Mouse (Mus musculus) forebrain, postnatal 0 days (tissue): ENCODE measurements around the gene Milr1. TPM values are rescaled to one million over a fixed set of nuclear protein-coding genes. Genes with fewer than 3 reads are reported as not detected.
A peak's percentile ranks its signal among the peaks of the same experiment; 100 is the strongest.
"Not testable (repeated sequence)": the region's sequence is repeated elsewhere in the genome, so short reads cannot be mapped to it uniquely, and the experiment has no call there.

Source experiments
- ATAC-seq: fragments of 200-750 bp; cut with Nextera tagmentation; 2 replicates; pipeline ENCODE4 v1.8.0; 2017; ENCODE audit warnings: mild to moderate bottlenecking, moderate library complexity
- DNase-seq: peaks from one replicate; pipeline ENCODE4 v3.0.0-alpha.2; 2015
- H3K27ac ChIP-seq: fragments of 300-500 bp; sonication (generic); 2 replicates; pipeline ENCODE4 v1.5.1; 2014; ENCODE audit warnings: low read depth, mild to moderate bottlenecking, antibody characterized with exemption, low read length, moderate library complexity, mixed read lengths
- H3K27me3 ChIP-seq: fragments of 300-500 bp; sonication (generic); 2 replicates; pipeline ENCODE4 v1.6.1; 2014; ENCODE audit warnings: mild to moderate bottlenecking, low read length, mixed read lengths; ENCODE audit not compliant: insufficient read depth
- H3K36me3 ChIP-seq: fragments of 300-500 bp; sonication (generic); 2 replicates; pipeline ENCODE4 v1.6.1; 2014; ENCODE audit warnings: mild to moderate bottlenecking, moderate library complexity; ENCODE audit not compliant: insufficient read depth
- H3K4me1 ChIP-seq: fragments of 300-500 bp; sonication (generic); 2 replicates; pipeline ENCODE4 v1.6.1; 2014; ENCODE audit warnings: antibody characterized with exemption; ENCODE audit not compliant: insufficient read depth
- H3K4me2 ChIP-seq: fragments of 300-500 bp; sonication (generic); 2 replicates; pipeline ENCODE4 v1.6.1; 2014; ENCODE audit warnings: low read depth, mild to moderate bottlenecking, moderate library complexity
- H3K4me3 ChIP-seq: fragments of 300-500 bp; sonication (generic); 2 replicates; pipeline ENCODE4 v1.5.1; 2014; ENCODE audit warnings: low read depth, low read length, mixed read lengths
- H3K9ac ChIP-seq: fragments of 300-500 bp; sonication (generic); 2 replicates; pipeline ENCODE4 v1.6.1; 2014; ENCODE audit warnings: mild to moderate bottlenecking
- H3K9me3 ChIP-seq: fragments of 300-500 bp; sonication (generic); 2 replicates; pipeline ENCODE4 v1.6.1; 2016; ENCODE audit warnings: low read length
- CTCF ChIP-seq: sonication (generic); IDR thresholded peaks from 2 replicates; pipeline ENCODE4 v1.5.1; 2016; ENCODE audit warnings: antibody characterized with exemption, control low read depth, low read depth
- WGBS: fragments of 180-500 bp; shearing (Covaris S2); extraction: QIAGEN DNeasy Blood & Tissue Kit; methylation state at CpG from one replicate; pipeline ENCODE4 v1.1.7; 2014; 5-methylcytosine and 5-hydroxymethylcytosine counted together
- polyA plus RNA-seq: library from polyadenylated mRNA; unstranded; fragments of >200 nt; fragmentation: Nextera tagmentation; extraction: Ambion mirVana; gene quantifications from 2 replicates; pipeline ENCODE4 v1.2.1, GENCODE M21; 2015
- total RNA-seq: library from RNA; depleted of rRNA; stranded (reverse); fragments of >200 nt; gene quantifications from 2 replicates; pipeline ENCODE4 v1.2.3, GENCODE M21; 2014

The Milr1 gene
- total and polyA plus RNA-seq, 2 experiments from 2014 or later = 1.0 TPM; not detected in 1

DNA sequence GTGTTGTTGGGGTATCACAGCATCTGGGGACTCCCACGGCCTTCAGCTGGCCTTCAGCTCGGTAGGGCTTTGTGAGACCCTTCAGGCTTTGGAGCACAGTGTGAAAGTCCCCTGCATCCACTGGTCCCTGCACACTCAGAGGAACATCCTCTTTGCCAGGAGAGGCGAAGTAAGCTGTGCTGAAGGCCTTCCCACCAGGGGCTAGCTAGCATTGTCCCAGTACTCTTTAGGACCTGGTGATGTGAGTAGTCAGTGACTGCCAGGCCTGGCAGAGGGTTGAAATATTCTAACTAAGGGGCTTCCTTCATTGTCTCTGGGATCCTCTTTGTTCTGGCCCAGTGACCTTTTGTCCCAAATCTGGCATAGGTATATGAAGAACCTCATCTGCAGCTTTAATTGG lies 14.4 kb upstream of the Milr1 start:
- no peak for TF ChIP-seq CTCF
- Histone ChIP-seq H3K27ac (peak overlapping the region; percentile 78), H3K9me3 (no peaks in the 10 kb centered on the region), H3K27me3 (no peaks in the 10 kb centered on the region), H3K9ac (no peak overlapping the region), H3K4me2 (no peak overlapping the region), H3K4me3 (no peak overlapping the region), H3K36me3 (no peaks in the 10 kb centered on the region), H3K4me1 (peaks cover 14% of the 10 kb centered on the region)
- DNase-seq (no peak), ATAC-seq (peak; percentile 27; the same call in 1 of the 2 replicates)
- 47% methylated on average over 3 of the region's 3 CpGs for WGBS

GRCm38 (mm10) chr11:106737178-106737621 lies 13.8 kb upstream of the Milr1 start:
- Histone ChIP-seq H3K9me3 (no peaks in the 10 kb centered on the region), H3K36me3 (no peaks in the 10 kb centered on the region), H3K27me3 (no peaks in the 10 kb centered on the region), H3K4me1 (peaks cover 14% of the 10 kb centered on the region), H3K4me2 (no peak overlapping the region), H3K4me3 (no peak overlapping the region), H3K9ac (peak overlapping the region; percentile 45), H3K27ac (peak overlapping the region; percentile 78)
- TF ChIP-seq CTCF = no peak
- 11% methylated on average over 12 of the region's 12 CpGs for WGBS
- DNase-seq = peak; percentile 74
- peak; percentile 91 for ATAC-seq

- DNase-seq (no peak), ATAC-seq (no peak)
- H3K4me1 ChIP-seq = peaks cover 14% of the 10 kb centered on the region
- no peak overlapping the region for H3K4me2 ChIP-seq
- no peak overlapping the region for H3K27ac ChIP-seq
- H3K9ac ChIP-seq = no peak overlapping the region
- no peak overlapping the region for H3K4me3 ChIP-seq
- 84% methylated on average over 2 of the region's 2 CpGs for WGBS
- H3K36me3 ChIP-seq = no peaks in the 10 kb centered on the region
- no peaks in the 10 kb centered on the region for H3K27me3 ChIP-seq
- H3K9me3 ChIP-seq = no peaks in the 10 kb centered on the region
- no peak for TF ChIP-seq CTCF
Measured at GRCm38 (mm10) chr11:106739116-106739515, 11.9 kb upstream of the Milr1 start.

DNA sequence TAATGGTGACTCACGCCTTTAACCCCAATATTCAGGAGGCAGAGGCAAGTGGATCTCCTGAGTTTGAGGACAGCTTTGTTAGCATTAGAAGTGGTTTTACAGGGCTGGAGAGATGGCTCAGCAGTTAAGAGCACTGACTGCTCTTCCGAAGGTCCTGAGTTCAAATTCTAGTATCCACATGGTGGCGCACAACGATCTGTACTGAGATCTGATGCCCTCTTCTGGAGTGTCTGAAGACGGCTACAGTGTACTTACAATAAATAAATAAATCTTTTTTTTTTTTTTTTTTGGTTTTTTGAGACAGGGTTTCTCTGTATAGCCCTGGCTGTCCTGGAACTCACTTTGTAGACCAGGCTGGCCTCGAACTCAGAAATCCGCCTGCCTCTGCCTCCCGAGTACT lies 10.3 kb upstream of the Milr1 start:
- 0 out of 2 replicates have a peak, but pooled peaks have one; percentile 10 for TF ChIP-seq CTCF
- H3K9me3 ChIP-seq, H3K27me3 ChIP-seq, H3K4me2 ChIP-seq, H3K4me3 ChIP-seq, H3K36me3 ChIP-seq, DNase-seq, H3K27ac ChIP-seq, ATAC-seq, H3K9ac ChIP-seq: not testable (repeated sequence)
- 95% methylated on average over 8 of the region's 8 CpGs for WGBS
- peaks cover 14% of the 10 kb centered on the region for H3K4me1 ChIP-seq

DNA sequence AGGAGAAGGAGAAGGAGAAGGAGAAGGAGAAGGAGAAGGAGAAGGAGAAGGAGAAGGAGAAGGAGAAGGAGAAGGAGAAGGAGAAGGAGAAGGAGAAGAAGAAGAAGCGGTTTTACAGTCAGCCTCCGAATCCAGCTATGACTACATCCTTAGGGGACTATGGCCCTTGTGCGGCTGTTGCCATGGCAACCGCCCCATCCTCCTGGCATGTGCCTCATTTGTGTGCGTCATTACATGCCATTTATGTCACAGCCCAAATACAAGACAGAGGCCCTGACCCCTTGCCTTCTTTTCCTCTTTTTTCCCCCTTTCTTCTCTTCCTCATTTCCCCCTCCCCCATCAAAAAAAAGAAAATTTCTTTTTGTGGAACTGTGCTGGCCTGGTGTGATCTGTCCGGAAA lies 9.8 kb upstream of the Milr1 start:
- no peaks in the 10 kb centered on the region for H3K27me3 ChIP-seq
- DNase-seq = peak; percentile 69
- H3K4me3 ChIP-seq = no peak overlapping the region
- H3K4me2 ChIP-seq = no peak overlapping the region
- no peak overlapping the region for H3K27ac ChIP-seq
- no peaks in the 10 kb centered on the region for H3K36me3 ChIP-seq
- peaks cover 14% of the 10 kb centered on the region for H3K4me1 ChIP-seq
- TF ChIP-seq CTCF = no peak
- H3K9ac ChIP-seq = no peak overlapping the region
- no peak; the same call in 1 of the 2 replicates for ATAC-seq
- 16% methylated on average over 6 of the region's 6 CpGs for WGBS
- no peaks in the 10 kb centered on the region for H3K9me3 ChIP-seq

GRCm38 (mm10) chr11:106741826-106742225 lies 9.2 kb upstream of the Milr1 start:
- Histone ChIP-seq H3K27me3 (no peaks in the 10 kb centered on the region), H3K27ac (no peak overlapping the region), H3K36me3 (no peaks in the 10 kb centered on the region), H3K4me3 (no peak overlapping the region), H3K4me1 (peaks cover 11% of the 10 kb centered on the region), H3K9me3 (no peaks in the 10 kb centered on the region), H3K9ac (no peak overlapping the region), H3K4me2 (no peak overlapping the region)
- 92% methylated on average over 3 of the region's 3 CpGs for WGBS
- ATAC-seq (no peak), DNase-seq (no peak)
- TF ChIP-seq CTCF = no peak

GRCm38 (mm10) chr11:106742388-106742841 lies 8.6 kb upstream of the Milr1 start:
- no peak overlapping the region for H3K9ac ChIP-seq
- 51% methylated on average over 6 of the region's 6 CpGs for WGBS
- no peaks in the 10 kb centered on the region for H3K36me3 ChIP-seq
- ATAC-seq = 0 out of 2 replicates have a peak, but pooled peaks have one; percentile 38
- DNase-seq = peak; percentile 74
- H3K9me3 ChIP-seq = no peaks in the 10 kb centered on the region
- H3K27me3 ChIP-seq = no peaks in the 10 kb centered on the region
- TF ChIP-seq CTCF = peak; percentile 73
- peaks cover 5% of the 10 kb centered on the region for H3K4me1 ChIP-seq
- no peak overlapping the region for H3K27ac ChIP-seq
- no peak overlapping the region for H3K4me2 ChIP-seq
- H3K4me3 ChIP-seq = no peak overlapping the region
